Mouse (Mus musculus) 3T3-L1 (cell line): ENCODE measurements around the gene Ldb3.

Source experiments
- DNase-seq: peaks from one replicate; pipeline ENCODE4 v3.0.0-alpha.2; 2015; ENCODE audit warnings: low read depth, low spot score

The Ldb3 gene

DNA sequence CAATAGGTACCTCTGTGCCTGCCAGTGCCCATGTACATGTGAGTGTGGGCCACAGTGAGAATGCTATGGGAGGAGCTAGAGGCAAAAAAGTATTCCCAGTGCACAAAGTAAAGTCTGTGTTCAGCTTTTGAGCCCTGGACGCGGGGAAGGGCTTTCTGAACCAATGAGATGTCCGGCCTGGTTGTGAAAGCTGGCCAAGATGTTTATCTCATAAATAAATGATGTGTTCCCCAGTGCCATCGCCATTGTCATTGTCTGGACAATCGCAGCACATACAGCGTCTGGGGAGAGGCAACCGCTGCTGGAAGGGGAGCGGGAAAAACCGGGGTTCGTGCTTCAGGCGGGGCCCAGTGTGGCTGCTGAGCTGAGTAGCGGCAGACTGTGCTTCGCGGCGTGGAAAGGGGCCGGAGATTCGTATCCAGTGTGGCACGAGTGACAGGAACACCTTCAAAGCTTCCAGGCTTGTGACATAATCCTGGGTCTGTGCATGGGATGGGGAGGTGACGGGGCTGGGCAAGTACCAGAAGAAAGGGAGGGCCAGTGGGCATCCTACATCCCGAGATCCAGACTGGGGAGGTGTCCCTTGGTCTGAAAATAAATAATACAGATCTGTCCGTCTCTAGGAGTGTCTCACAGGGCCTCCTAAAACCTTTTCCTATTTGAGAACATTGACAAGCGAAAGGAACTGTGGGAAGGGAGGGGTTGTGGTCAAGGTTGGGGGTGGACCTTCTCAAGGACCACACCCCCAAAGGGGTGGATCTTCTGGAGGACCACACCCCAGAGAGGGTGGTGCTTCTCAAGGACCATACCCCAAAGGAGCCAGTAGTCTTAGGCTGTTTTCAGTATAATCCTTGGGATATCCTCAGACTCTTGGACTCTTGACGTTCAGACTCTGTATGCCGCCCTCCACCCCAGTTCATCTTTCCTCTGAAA lies 2.5 kb upstream of the Ldb3 start:
- no peak for DNase-seq

DNA sequence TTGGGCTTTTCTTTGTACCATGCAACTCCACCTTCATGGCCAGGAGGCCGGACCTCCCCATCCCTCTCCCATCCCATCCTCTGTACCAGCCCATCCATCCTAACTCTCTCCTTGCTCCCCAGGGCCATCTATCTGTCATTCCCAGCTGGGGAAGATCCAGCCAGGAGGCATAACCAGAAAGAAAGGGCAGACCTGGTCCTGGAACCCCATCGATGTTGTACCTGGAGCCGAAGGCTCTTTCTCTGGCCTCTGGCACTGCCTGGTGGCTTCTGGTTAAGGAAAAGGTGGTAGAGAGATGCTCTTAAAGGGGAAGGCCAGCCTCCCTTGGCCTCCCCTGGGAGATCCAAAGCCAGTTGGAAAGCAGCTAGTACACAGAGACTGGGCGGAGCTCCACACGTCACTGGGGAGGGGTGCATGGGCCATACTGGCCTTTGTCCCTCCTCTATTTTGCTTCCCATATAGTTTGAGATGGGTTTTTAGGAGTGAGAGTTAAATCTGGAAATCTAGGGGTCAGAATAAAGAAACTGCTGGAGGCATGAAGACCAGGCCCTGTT lies 1.6 kb upstream of the Ldb3 start:
- no peak for DNase-seq

DNA sequence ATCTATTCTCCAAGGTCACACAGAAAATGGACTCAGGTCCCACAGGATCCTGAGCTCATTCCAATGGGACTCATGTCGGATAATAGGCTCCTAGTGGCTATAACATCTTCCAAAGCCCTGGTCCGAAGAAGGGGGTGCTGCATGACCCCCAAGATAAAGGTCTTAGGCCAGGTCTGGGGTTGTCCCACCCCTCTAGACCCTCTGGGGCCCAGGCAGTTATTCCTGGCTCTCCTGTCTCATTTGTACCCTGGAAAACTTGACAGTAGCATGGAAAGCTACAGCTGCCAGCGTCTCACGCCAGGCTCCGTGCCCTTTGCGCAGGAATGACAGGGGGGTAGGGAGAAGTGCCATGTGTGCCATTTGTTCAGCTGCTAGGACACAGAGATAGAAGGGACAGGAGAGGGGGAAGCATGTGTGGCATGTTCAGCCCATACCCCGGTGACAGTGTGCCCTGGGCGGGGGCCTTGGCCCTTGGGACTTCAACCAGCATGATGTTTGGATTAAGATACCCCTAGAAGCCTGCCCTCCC lies 767 bp upstream of the Ldb3 start:
- DNase-seq = no peak

DNA sequence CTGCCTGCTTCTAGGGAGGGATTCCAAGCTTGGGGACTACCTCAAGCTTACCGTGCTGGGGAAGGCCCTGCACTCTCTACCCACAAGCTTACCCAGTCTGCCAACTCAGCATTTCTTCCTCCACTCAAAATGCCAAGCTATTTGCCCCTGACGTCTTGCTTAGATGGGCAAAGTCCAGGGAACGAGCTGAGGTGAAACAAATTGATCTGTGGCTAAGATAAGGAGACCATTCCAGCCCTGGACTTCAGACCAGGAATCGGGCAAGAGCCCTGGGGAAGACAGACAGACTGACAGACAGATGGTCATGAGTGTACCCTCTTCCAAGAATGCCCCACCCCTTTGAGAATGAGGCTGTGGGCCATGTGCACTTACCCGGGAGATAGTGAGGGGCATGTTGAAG lies 477 bp downstream of the Ldb3 start:
- no peak for DNase-seq

DNA sequence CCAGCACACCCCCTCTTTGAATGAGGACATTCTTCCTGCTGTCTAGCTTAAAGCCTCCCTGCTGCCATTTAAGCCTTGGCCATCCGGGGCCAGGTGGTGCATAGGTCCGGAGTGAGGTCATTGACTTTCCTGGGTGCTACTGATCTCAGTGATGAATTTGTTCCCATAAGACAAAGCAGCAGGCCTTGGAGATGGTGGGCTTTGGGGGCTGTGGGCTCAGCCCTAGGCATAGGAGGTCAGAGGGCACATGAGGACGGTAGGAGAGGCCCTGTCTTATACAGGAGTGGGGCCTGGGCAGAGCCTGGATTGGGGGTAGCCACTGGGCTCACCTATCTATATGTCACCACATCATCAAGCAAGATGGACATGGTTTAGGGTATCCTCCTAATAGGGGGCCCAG lies 1.6 kb downstream of the Ldb3 start:
- no peak for DNase-seq

DNA sequence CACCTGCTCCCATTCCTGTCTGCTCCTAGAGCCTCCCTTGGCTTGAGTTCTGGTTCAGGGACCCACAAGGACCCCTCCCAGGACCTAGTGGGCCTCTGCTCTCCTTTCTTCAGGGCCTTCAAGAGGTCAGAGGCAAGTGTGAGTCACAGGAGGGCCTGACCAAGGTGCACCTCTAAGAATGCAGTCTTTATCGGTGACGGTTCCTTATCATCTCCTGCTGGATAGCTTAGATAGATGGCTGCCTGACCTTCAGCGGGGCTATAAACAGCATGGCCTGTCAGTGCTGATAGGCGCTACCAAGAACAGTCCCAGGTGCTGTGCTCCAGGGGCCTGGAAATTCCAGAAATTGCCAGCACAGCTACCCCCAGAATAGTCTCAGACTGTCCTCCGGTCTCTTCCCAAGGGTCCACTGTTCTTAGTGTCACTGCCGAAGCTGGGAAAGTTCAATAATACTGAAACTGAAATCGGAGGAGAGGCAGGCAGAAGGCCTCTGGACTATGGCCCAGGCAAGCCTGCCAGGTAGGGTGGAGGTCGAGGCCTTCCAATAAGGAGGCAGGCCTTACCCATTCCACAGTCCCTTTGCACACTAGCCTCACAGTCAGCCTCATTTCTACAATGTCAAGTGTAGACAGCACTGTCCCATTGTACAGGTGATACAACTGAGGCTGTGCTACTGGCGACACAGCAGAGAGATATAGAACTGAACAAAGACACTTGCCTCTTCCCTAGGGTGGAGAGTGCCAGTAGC lies 3.0 kb downstream of the Ldb3 start:
- no peak for DNase-seq

DNA sequence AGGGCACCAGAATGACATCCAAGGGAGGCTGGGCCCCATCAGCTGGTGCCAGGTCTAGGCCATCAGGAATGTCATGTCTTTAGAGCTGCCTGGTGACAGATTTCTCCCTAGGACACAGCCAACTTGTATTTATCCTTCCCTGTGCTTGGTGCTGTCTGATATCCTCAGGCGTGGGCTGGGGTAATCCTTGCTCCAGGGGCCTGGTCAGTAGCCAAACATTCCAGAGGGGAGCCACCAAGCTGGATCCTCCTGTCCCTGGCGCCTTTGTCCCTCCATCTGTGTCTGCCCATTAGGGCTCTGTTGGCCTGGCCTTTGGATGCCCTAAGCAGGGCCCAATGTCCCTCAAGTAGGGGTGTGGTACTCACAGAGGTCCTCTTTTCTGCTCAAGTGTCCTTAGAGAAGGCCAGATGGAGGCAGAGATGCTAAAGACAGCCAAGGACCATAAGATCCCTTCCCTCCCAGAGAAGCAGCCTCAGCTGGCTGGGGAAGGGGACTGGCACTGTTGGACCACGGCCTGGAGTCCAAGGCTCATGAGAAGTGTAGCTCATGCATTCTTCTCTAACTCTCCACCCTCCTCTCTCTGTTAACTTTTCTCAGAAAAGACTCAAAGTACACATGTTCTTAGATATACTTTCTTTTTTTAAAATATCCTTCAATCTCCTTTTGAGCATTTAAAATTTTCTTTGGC lies 5.6 kb downstream of the Ldb3 start:
- no peak for DNase-seq

DNA sequence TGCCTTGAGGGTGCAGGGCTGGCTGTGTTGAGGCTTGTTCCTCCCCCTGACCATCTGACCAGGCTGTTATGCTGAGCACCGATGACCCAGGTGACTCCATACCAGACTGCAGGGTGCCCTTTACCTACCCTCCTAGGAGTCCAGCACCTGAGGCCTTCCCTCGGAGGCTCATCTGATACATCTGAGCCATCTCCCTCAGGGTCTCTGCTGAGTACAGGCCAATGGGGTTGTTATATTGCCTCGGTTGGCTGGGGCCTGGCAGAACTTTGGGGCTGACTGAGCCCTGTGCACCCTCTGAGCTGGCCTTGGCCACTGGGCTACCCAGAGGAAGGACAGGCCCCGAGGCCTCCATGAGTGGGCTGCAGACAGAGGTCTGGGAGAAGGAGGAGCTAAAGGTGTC lies 11.6 kb downstream of the Ldb3 start:
- no peak for DNase-seq

DNA sequence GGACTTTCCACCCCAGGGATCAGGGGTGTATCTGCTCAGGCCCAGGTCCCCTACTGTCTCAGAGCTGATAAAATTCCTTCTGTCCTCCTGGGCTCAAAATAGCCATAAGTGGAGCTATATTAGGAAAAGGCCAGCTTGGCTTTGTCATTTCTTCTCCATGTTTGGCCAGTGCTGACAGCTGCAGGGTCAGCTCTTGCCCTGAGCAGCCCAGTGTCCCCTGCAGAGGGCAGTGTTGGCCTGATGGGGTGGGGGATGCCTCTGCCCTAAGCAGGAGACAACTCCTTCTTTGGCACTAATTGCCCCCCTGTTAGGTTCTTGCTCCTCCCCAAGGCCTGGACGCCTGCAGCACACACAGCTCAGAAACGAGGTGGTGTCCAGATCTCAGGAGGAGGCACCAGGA lies 14.4 kb downstream of the Ldb3 start:
- DNase-seq = no peak

DNA sequence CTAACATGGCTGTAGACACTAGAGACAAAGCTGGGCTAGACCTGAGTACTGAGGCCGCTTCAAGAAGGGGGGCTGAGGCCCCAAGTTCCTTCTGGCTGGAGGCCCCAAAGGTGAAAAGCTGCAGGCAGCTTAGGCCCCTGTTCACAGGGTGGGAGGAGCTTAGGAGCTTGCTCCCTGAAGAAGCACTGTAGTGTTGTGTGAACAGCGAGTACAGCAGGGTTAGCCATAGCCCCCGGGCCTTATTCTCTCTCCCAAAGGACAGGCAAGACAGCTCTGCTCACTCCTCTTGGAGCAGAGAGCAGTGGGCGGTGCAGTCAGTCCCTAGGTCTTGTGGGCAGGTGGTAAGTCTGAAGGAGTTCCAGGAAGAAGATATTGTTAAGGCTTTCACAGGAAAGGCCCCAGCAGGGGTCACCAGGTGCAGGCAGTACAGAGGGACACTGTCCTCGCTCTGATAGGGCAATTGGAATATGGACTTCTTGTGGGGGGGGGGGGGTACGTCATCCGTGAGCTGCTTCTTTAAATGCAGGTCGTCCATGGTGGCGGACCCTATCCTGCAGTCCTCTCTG lies 15.1 kb downstream of the Ldb3 start:
- DNase-seq = no peak

DNA sequence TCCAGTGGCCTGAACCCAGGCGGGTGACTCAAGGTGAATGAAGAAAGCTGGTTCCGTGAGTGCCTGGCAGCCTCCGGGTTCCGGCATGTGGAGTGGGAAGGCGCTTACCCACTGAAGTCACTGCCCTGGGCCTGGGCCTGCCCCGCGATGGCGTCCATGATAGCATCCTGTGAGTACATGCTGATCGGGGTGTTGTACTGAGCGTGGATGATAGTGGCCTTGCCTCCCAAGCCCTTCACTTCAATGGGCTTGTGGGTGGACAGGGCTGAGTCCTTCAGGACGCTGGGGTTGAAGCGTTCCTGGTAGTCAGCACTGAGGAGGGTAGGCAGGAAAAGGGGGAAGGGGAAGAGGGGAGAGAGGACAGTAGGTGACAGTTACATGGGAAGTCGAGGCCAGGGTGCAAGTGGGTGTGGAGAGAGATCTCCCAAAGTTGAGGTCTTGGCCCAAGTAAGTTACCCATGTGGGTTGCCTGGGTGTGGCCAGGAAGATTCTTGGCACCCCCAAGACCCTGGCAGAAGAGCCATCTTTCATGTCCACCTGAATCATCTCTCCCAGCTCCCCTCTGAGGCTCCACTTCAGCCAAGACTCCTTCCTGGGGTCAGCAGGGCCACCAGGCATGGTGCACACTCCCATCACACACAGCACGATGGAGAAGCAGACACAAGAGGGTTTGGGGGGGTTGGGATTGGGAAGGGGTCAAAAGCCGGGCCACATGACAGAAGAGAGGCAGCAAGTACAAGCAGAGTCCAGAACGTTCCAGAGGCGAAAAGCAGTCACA lies 16.7 kb downstream of the Ldb3 start:
- DNase-seq = no peak

DNA sequence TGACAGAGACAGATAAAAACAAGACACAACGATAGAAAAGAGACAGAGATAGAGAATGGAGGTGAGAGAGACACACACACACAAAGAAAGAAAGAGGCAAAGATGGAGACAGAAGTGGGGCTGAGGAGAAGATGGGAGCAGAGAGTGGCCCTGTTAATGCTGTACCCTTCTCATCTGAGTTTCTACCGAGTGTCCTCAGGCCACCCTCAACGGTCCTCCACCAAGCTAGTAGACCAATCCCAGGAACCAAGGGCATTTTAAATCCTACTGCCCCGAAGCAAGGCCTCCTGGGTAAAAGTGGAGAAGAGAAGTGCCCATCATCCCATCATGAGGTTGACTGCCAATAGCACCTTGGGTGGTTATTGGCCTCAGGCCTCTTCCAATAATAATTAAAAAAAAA lies 17.6 kb downstream of the Ldb3 start:
- no peak for DNase-seq

DNA sequence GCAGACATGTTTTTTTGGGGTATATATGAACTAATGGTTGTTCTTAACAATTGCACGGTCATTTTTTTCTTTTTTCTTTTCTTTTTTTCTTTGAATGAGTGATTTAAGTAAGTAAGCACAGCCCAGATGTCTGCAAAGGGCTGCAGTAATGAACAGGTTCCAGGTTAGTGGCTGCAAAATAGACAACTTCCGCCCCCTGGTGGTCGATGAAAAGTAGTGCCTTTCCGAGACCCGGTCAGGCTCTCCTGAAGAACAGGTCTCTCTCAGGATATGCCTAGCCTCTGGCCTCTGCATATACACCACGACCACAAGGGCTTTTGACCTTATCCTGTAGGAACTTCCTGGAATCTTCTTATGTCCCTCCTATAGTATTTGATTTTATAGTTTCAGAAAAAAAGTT lies 18.2 kb downstream of the Ldb3 start:
- peak; percentile 86 for DNase-seq

DNA sequence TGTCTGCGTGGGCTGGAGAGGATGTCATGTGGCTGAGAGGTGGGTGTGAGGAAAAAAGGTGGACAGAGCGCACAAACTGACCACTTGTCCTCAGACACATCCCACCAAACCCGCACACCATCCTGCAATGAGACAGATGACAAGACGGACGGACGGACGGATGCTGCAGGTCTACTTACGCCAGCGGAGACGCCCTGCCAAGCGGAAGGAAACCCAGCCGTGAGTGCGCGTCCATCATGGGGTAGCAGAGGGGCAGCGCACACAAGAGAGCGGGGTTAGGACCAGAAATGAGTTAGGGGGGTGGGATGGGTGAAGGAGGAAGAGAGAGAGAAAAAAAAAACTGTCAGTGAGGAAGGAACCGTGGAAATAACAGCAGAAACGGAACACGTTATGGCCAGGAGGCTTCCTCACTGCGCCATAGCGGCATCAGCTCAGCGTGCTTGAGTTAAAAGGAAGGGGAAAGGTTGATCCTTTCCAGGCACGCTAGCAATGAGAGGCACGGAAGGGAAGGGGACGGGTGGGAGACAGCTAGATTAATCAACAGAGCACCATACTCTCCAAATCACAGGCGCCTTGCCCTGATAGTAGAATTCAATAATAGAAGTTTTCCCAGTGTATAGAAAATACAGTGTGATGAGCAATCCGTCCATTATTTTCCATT lies 18.8 kb downstream of the Ldb3 start:
- no peak for DNase-seq

DNA sequence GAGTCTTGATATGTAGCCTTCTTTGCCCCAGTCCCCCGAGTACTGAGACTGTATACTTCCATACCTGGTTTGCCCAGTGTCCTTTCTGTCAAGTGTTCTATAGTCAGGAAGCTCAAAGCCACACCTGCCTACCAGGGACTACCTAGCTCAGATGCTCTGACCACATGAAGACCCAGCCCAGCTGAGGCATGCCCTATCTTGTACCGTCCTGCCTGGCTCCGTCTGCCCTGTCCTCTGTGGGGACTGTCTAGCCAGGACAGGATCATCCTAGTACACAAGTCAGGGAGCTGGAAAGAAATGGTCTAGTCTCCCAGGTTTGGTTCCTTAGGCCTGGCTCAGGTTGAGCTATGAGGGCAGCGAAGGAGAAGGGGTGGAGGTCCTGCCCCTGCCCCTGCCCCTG lies 19.9 kb downstream of the Ldb3 start:
- no peak for DNase-seq

DNA sequence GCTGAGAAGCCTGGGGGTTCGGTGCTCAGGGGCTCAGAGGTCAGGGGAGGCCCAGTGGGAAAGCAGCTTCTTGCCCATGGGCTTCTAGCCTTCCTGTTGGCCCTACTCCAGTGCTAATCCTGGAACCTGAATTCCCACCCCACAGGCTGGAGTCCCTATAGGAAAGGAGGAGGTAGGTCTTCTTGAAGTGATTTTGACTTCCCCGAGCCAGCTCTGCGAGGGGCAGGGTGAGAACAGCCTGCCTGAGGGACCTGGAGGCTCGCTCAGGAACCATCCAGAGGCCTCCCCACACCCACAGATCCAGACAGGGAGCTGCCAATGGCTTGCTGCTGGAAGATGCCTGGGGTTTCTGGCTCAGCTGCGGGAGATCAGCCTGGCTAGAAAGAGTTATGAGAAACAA lies 20.8 kb downstream of the Ldb3 start:
- DNase-seq = no peak

DNA sequence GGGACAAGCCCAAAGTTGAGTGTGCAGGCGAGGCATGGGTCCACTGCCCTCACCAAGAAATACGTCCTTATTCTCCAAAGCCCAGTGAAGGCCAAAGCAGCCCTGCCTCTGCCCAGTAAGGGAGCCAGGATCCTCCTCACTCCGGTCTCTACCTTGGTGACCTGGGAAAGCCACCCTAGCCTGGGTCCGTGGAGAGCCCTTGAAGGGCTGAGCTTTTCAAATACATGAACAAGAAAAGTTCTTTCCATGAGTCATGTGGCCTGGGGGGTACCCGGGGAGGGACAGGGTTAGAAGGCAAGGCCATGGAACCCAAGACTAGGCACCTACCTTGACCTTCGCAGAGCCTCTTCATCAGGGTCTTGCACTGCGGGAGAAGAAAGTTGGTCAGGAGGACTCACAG lies 22.0 kb downstream of the Ldb3 start:
- no peak for DNase-seq

DNA sequence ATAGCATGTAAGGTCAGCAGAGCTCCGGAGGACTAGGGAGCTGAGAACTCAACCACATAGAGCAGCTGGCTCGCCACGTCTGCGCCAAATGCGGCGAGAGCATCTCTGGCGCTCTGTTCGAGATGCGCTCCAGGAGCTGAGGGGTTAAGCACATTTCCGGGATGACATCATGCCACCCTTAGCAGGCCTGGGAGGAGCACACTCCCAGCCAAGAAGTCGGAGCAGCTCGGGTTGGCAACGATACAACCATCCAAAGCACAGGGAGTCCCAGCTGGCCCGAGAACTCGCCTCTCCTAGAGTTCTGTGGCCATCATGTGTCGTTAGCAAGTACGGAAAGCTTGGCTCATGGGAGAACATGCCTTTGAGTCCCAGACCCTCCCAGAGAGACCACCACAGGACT lies 22.8 kb downstream of the Ldb3 start:
- DNase-seq = no peak

DNA sequence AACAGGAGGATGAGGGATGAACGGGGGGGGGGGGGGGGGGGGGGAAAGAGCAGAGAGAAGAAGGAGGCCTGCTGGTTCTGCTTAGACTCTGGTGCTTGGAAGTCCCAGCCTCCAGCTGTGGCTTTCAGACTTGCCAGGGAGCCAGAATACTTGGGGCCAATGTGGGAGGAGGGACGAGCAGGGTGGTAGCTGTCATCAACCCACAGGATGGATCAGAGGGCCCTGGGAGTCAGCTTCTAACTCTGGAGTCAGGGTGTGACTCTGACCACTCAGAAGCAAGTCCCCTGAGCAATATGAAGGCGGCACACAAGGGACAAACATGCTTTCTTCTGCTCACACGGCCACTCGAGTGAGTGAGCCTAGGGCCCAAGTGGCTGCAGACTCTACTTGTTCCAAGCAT lies 23.8 kb downstream of the Ldb3 start:
- no peak for DNase-seq

DNA sequence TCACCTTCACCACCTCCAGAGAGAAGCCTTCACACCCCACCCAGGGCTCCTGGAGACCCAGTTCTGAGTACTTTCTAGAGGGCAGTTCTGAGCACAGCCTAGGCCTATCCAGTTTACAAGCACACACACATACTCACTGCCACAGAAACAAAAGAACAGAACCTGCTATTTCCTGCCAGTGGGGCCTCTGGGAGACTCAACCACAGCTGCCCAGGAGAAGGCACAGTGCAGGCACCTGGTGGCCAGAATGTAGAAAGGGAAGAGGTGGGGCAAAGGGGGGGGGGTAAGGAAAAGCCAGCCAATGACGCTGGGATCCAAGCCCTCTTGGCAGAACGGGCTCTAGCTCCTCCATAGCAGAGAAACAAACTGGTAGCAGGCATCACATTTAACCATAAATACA lies 26.1 kb downstream of the Ldb3 start:
- no peak for DNase-seq
